ENCODE assay signal across 25 mouse cellular contexts in the genomic region with DNA sequence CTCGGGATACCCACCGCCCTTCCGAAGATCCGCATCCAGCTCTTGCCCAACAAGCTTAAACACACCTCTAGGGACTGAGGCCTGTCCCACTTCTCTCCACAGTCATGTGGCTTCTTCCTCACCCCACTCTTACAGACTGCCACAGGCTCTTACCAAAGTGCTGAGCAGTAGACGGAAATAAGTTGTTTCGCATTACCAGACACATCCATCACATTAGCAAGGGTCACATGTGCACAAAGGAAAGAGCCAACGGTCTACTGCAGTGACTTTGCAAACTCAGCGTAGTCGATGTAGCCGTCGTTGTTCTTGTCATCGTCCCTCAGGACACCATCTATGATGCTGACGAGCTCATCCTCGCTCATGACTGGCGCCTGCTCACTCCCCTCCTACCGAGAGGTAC. TPM values are rescaled to one million over a fixed set of nuclear protein-coding genes. Genes with fewer than 3 reads are reported as not detected.
DNase-seq lines count a peak whose midpoint lies in the region; ATAC-seq and TF ChIP-seq lines count a peak whose summit lies in the region.
"Had no signal": no experiment of that assay in that cellular context is flagged by ENCODE, and none has a peak within 500 bp of the region (broad histone marks: within the 10 kb centered on the region; RNA-seq: fewer than 3 reads in every experiment).

No protein-coding gene starts in this region.

- no peak for ATAC-seq in midbrain, postnatal 0 days (ENCODE audit: low FRiP score)
- ATAC-seq in midbrain, embryonic 13.5 days: no peak
- peak; percentile 55 for ATAC-seq in liver, postnatal 0 days
- ATAC-seq: activated CD4-positive, CD25-positive, alpha-beta regulatory T cell, adult 4 months; hindbrain, embryonic 16.5 days; intestine, embryonic 15.5 days had no signal

- peak; percentile 9 for DNase-seq in midbrain, postnatal 0 days (ENCODE audit: low spot score)
- no peak for DNase-seq in liver, postnatal 0 days
- peak; percentile 25 to 42 for DNase-seq in monocyte, adult 2 months (ENCODE audit: low read depth in 1 of 2, low spot score in 2 of 2)
- no peak for DNase-seq in lung, postnatal 4 days
- DNase-seq in embryo, embryonic 9.5 days (ENCODE audit: extremely low spot score): no peak
- DNase-seq in adrenal gland, postnatal 4 days (ENCODE audit: low spot score in 2 of 2): no peak
- DNase-seq: adrenal gland, adult 8-10 months; cerebellum, adult 8-10 months; gastrocnemius, adult 2 months; layer of hippocampus, postnatal 36 days; lung, adult 2 months; lung, postnatal 14 days; right cerebral cortex, adult 18-20 months; thymus, postnatal 36 days had no signal

- no peak overlapping the region for H3K27ac ChIP-seq in midbrain, postnatal 0 days (ENCODE audit: low read depth, low read length)
- H3K27ac ChIP-seq in midbrain, embryonic 13.5 days: no peak overlapping the region
- H3K27ac ChIP-seq in liver, postnatal 0 days (ENCODE audit: low read depth): no peak overlapping the region
- H3K27ac ChIP-seq: gastrocnemius, adult 2 months; heart, embryonic 15.5 days; hindbrain, embryonic 10.5 days; intestine, embryonic 15.5 days; layer of hippocampus, adult 2 months; limb, embryonic 13.5 days; neural tube, embryonic 12.5 days; stomach, embryonic 15.5 days had no signal

- H3K9ac ChIP-seq in midbrain, postnatal 0 days (replicated peaks; ENCODE audit: low read length, poor library complexity, severe bottlenecking): no peak overlapping the region
- no peak overlapping the region for H3K9ac ChIP-seq in midbrain, embryonic 13.5 days (replicated peaks)
- no peak overlapping the region for H3K9ac ChIP-seq in liver, postnatal 0 days (replicated peaks)
- H3K9ac ChIP-seq: heart, embryonic 15.5 days; intestine, embryonic 15.5 days; limb, embryonic 13.5 days; neural tube, embryonic 12.5 days; stomach, embryonic 15.5 days had no signal

- H3K4me3 ChIP-seq in midbrain, postnatal 0 days (ENCODE audit: low read depth, low read length): no peak overlapping the region
- H3K4me3 ChIP-seq in midbrain, embryonic 13.5 days (replicated peaks): no peak overlapping the region
- no peak overlapping the region for H3K4me3 ChIP-seq in liver, postnatal 0 days (ENCODE audit: low read depth, low read length)
- H3K4me3 ChIP-seq: gastrocnemius, adult 2 months; heart, embryonic 15.5 days; hindbrain, embryonic 10.5 days; intestine, embryonic 15.5 days; layer of hippocampus, adult 2 months; limb, embryonic 13.5 days; neural tube, embryonic 12.5 days; stomach, embryonic 15.5 days had no signal

- TF ChIP-seq CTCF in midbrain, postnatal 0 days (IDR thresholded peaks at IDR 0.05): no peak
- TF ChIP-seq CTCF in liver, postnatal 0 days (IDR thresholded peaks at IDR 0.05; ENCODE audit: low read depth): no peak

- TF ChIP-seq EP300 in liver, postnatal 0 days (IDR thresholded peaks at IDR 0.05; ENCODE audit: low read depth): no peak

- H3K36me3 ChIP-seq in midbrain, postnatal 0 days (ENCODE audit: insufficient read depth, low read length): peaks cover 41% of the 10 kb centered on the region
- H3K36me3 ChIP-seq in midbrain, embryonic 13.5 days: peaks cover 74% of the 10 kb centered on the region
- peaks cover 28% of the 10 kb centered on the region for H3K36me3 ChIP-seq in liver, postnatal 0 days (replicated peaks; ENCODE audit: insufficient read depth, low read length)

- H3K27me3 ChIP-seq in midbrain, postnatal 0 days (ENCODE audit: insufficient read depth, low read length): no peaks in the 10 kb centered on the region
- no peaks in the 10 kb centered on the region for H3K27me3 ChIP-seq in midbrain, embryonic 13.5 days
- H3K27me3 ChIP-seq in liver, postnatal 0 days (ENCODE audit: insufficient read depth, low read length): no peaks in the 10 kb centered on the region
- H3K27me3 ChIP-seq: heart, embryonic 15.5 days; intestine, embryonic 15.5 days; limb, embryonic 13.5 days; neural tube, embryonic 12.5 days; stomach, embryonic 15.5 days had no signal

- WGBS in midbrain, postnatal 0 days: 90% methylated on average over 16 of the region's 16 CpGs
- WGBS in midbrain, embryonic 13.5 days: 83% methylated on average over 16 of the region's 16 CpGs
- 77% methylated on average over 16 of the region's 16 CpGs for WGBS in liver, postnatal 0 days (ENCODE audit: insufficient replicate concordance)

- H3K4me1 ChIP-seq in midbrain, postnatal 0 days (ENCODE audit: insufficient read depth, low read length): no peaks in the 10 kb centered on the region
- H3K4me1 ChIP-seq in midbrain, embryonic 13.5 days (replicated peaks): no peaks in the 10 kb centered on the region
- H3K4me1 ChIP-seq in liver, postnatal 0 days (ENCODE audit: insufficient read depth): no peaks in the 10 kb centered on the region
- H3K4me1 ChIP-seq: heart, embryonic 15.5 days; hindbrain, embryonic 10.5 days; intestine, embryonic 15.5 days; neural tube, embryonic 12.5 days; stomach, embryonic 15.5 days had no signal

- H3K4me2 ChIP-seq in midbrain, postnatal 0 days (ENCODE audit: low read depth, low read length, poor library complexity, severe bottlenecking): no peak overlapping the region
- no peak overlapping the region for H3K4me2 ChIP-seq in midbrain, embryonic 13.5 days (replicated peaks)
- no peak overlapping the region for H3K4me2 ChIP-seq in liver, postnatal 0 days (ENCODE audit: low read depth, low read length)
- H3K4me2 ChIP-seq: heart, embryonic 15.5 days; intestine, embryonic 15.5 days; limb, embryonic 13.5 days; midbrain, embryonic 11.5 days; neural tube, embryonic 12.5 days; stomach, embryonic 15.5 days had no signal

- 0 out of 2 replicates have a peak, but pooled peaks cover 5% of the 10 kb centered on the region for H3K9me3 ChIP-seq in midbrain, postnatal 0 days (ENCODE audit: low read length)
- peaks cover 6% of the 10 kb centered on the region for H3K9me3 ChIP-seq in midbrain, embryonic 13.5 days
- no peaks in the 10 kb centered on the region for H3K9me3 ChIP-seq in liver, postnatal 0 days (ENCODE audit: low read length)
- H3K9me3 ChIP-seq: heart, embryonic 15.5 days; intestine, embryonic 15.5 days; stomach, embryonic 15.5 days had no signal

RNA-seq across cellular contexts. Expression of a gene that starts 10.1 kb away (rescaled TPM):
- 27.8 and 38.0 TPM in 2 replicates for total RNA-seq in midbrain, postnatal 0 days (2014; rRNA removed)
- polyA plus RNA-seq in midbrain, postnatal 0 days (2015; fragmentation: Nextera tagmentation; extraction: Ambion mirVana): 35.5 and 36.9 TPM in 2 replicates
- 52.6 and 54.7 TPM in 2 replicates for polyA plus RNA-seq in midbrain, embryonic 13.5 days (2015; fragmentation: Nextera tagmentation; extraction: Ambion mirVana)
- 139 and 148 TPM in 2 replicates for polyA plus RNA-seq in liver, postnatal 0 days (2015; fragmentation: Nextera tagmentation; extraction: Ambion mirVana)
- total RNA-seq in adrenal gland, postnatal 4 days (2021): 100 to 1,000 TPM; 159 to 176 TPM

RNA-seq across cellular contexts. Expression of a gene that starts 27.0 kb away (rescaled TPM):
- total RNA-seq in midbrain, postnatal 0 days (2014; rRNA removed): 5.3 and 13.9 TPM in 2 replicates
- polyA plus RNA-seq in midbrain, postnatal 0 days (2015; fragmentation: Nextera tagmentation; extraction: Ambion mirVana): 9.9 and 11.1 TPM in 2 replicates
- 2.8 and 4.3 TPM in 2 replicates for polyA plus RNA-seq in midbrain, embryonic 13.5 days (2015; fragmentation: Nextera tagmentation; extraction: Ambion mirVana)
- 10.1 and 12.1 TPM in 2 replicates for polyA plus RNA-seq in liver, postnatal 0 days (2015; fragmentation: Nextera tagmentation; extraction: Ambion mirVana)
- total RNA-seq in adrenal gland, postnatal 4 days (2021): 10 to 100 TPM; 13.0 to 15.9 TPM

Comparison
In these comparisons a context has a peak if more than half of its experiments do, and no peak if none do; other contexts are left out.
1. DNase-seq: peak in midbrain, postnatal 0 days (single experiment) and monocyte, adult 2 months (2 of 2); none in liver, postnatal 0 days (single experiment), lung, postnatal 4 days (0 of 2), embryo, embryonic 9.5 days (single experiment) and adrenal gland, postnatal 4 days (0 of 2).